ENCODE assay signal across 9 mouse cellular contexts in the genomic region with DNA sequence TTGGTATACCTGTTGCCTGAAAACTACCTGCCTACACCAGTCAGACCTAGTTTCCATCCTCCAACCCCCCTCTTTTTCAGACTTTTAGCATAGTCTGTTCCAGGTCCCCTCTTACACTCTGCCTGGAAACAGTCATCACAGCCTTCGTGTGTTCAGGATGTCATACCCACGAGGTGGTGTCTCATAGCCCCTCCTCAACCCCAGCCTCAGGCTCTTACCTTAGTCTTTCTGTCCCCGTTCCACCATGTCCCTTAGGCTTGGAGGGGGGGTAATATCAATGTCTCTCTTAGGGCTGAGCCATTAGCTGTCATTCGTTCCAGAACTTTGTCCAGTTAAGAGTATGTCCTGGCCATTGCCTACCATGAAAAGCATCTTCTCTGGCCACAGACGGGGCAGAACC. TPM values are rescaled to one million over a fixed set of nuclear protein-coding genes. Genes with fewer than 3 reads are reported as not detected.
DNase-seq lines count a peak whose midpoint lies in the region; ATAC-seq and TF ChIP-seq lines count a peak whose summit lies in the region.
"Had no signal": no experiment of that assay in that cellular context is flagged by ENCODE, and none has a peak within 500 bp of the region (broad histone marks: within the 10 kb centered on the region; RNA-seq: fewer than 3 reads in every experiment).

No protein-coding gene starts in this region.

- H3K36me3 ChIP-seq in intestine, embryonic 15.5 days: no peaks in the 10 kb centered on the region
- H3K36me3 ChIP-seq in intestine, embryonic 16.5 days (ENCODE audit: control insufficient read depth, insufficient read depth, low read length): no peaks in the 10 kb centered on the region
- no peaks in the 10 kb centered on the region for H3K36me3 ChIP-seq in embryonic facial prominence, embryonic 14.5 days (ENCODE audit: control insufficient read depth, insufficient read depth, low read length)
- no peaks in the 10 kb centered on the region for H3K36me3 ChIP-seq in hindbrain, embryonic 16.5 days (ENCODE audit: control insufficient read depth, insufficient read depth, low read length)
- H3K36me3 ChIP-seq in neural tube, embryonic 12.5 days: no peaks in the 10 kb centered on the region
- no peaks in the 10 kb centered on the region for H3K36me3 ChIP-seq in thymus, adult 2 months (ENCODE audit: control insufficient read depth, insufficient read depth, low read length)
- H3K36me3 ChIP-seq: heart, embryonic 13.5 days had no signal

- H3K9me3 ChIP-seq in intestine, embryonic 15.5 days: no peaks in the 10 kb centered on the region
- H3K9me3 ChIP-seq in intestine, embryonic 16.5 days (ENCODE audit: control insufficient read depth, low read length): no peaks in the 10 kb centered on the region
- H3K9me3 ChIP-seq in embryonic facial prominence, embryonic 14.5 days (ENCODE audit: control insufficient read depth, low read length): peaks cover 3% of the 10 kb centered on the region; the same call in 1 of the 2 replicates
- peaks cover 2% of the 10 kb centered on the region; the same call in 1 of the 2 replicates for H3K9me3 ChIP-seq in hindbrain, embryonic 16.5 days (ENCODE audit: control insufficient read depth, low read length)
- H3K9me3 ChIP-seq in neural tube, embryonic 12.5 days: no peaks in the 10 kb centered on the region; the same call in 1 of the 2 replicates

- 31% methylated on average over 5 of the region's 5 CpGs for WGBS in intestine, embryonic 15.5 days
- WGBS in intestine, embryonic 16.5 days: 26% methylated on average over 5 of the region's 5 CpGs
- WGBS in embryonic facial prominence, embryonic 14.5 days: 25% methylated on average over 5 of the region's 5 CpGs
- WGBS in hindbrain, embryonic 16.5 days: 32% methylated on average over 5 of the region's 5 CpGs
- 33% methylated on average over 5 of the region's 5 CpGs for WGBS in neural tube, embryonic 12.5 days
- 23% methylated on average over 5 of the region's 5 CpGs for WGBS in thymus, adult 2 months

- no peak overlapping the region for H3K27ac ChIP-seq in intestine, embryonic 15.5 days
- no peak overlapping the region for H3K27ac ChIP-seq in intestine, embryonic 16.5 days (ENCODE audit: low read length)
- no peak overlapping the region for H3K27ac ChIP-seq in embryonic facial prominence, embryonic 14.5 days (replicated peaks; ENCODE audit: low read depth, low read length)
- no peak overlapping the region for H3K27ac ChIP-seq in hindbrain, embryonic 16.5 days (ENCODE audit: low read depth, low read length)
- H3K27ac ChIP-seq in neural tube, embryonic 12.5 days: no peak overlapping the region
- H3K27ac ChIP-seq in thymus, adult 2 months (ENCODE audit: control insufficient read depth, insufficient read depth, low read length): no peak overlapping the region
- H3K27ac ChIP-seq: heart, embryonic 13.5 days had no signal

- ATAC-seq in intestine, embryonic 15.5 days: peak; percentile 27; the same call in 1 of the 2 replicates
- ATAC-seq in intestine, embryonic 16.5 days: no peak
- peak; percentile 15; the same call in 1 of the 2 replicates for ATAC-seq in embryonic facial prominence, embryonic 14.5 days (ENCODE audit: low read depth)
- peak; percentile 6; the same call in 1 of the 2 replicates for ATAC-seq in hindbrain, embryonic 16.5 days
- ATAC-seq in neural tube, embryonic 12.5 days (ENCODE audit: low FRiP score, low read depth): peak; percentile 13

- DNase-seq in embryonic facial prominence, embryonic 14.5 days (ENCODE audit: low spot score): no peak
- DNase-seq in thymus, adult 2 months: no peak
- DNase-seq in layer of hippocampus, postnatal 25 days (ENCODE audit: extremely low spot score in 1 of 2, low spot score in 1 of 2): no peak
- DNase-seq in urinary bladder, postnatal 4 days (ENCODE audit: low spot score in 2 of 2): no peak

- peaks cover 6% of the 10 kb centered on the region; the same call in 1 of the 2 replicates for H3K4me1 ChIP-seq in intestine, embryonic 15.5 days (replicated peaks)
- H3K4me1 ChIP-seq in intestine, embryonic 16.5 days (ENCODE audit: control insufficient read depth, insufficient read depth, low read length): peaks cover 4% of the 10 kb centered on the region; the same call in 1 of the 2 replicates
- H3K4me1 ChIP-seq in embryonic facial prominence, embryonic 14.5 days (ENCODE audit: control insufficient read depth, insufficient read depth, low read length): no peaks in the 10 kb centered on the region
- H3K4me1 ChIP-seq in hindbrain, embryonic 16.5 days (ENCODE audit: control insufficient read depth, insufficient read depth, low read depth, low read length): peaks cover 2% of the 10 kb centered on the region; the same call in 1 of the 2 replicates
- no peaks in the 10 kb centered on the region for H3K4me1 ChIP-seq in neural tube, embryonic 12.5 days
- peaks cover 19% of the 10 kb centered on the region for H3K4me1 ChIP-seq in thymus, adult 2 months (replicated peaks; ENCODE audit: control insufficient read depth, insufficient read depth, low read length)

- TF ChIP-seq POLR2A in thymus, adult 2 months (IDR thresholded peaks at IDR 0.05; ENCODE audit: control insufficient read depth, extremely low read depth, insufficient read depth, low read length, poor library complexity): no peak

- H3K27me3 ChIP-seq in intestine, embryonic 15.5 days (replicated peaks): no peaks in the 10 kb centered on the region
- H3K27me3 ChIP-seq in intestine, embryonic 16.5 days (replicated peaks; ENCODE audit: control insufficient read depth, insufficient read depth, low read length): no peaks in the 10 kb centered on the region
- no peaks in the 10 kb centered on the region for H3K27me3 ChIP-seq in embryonic facial prominence, embryonic 14.5 days (replicated peaks; ENCODE audit: control insufficient read depth, insufficient read depth, low read length)
- H3K27me3 ChIP-seq in hindbrain, embryonic 16.5 days (replicated peaks; ENCODE audit: control insufficient read depth, insufficient read depth, low read length): no peaks in the 10 kb centered on the region
- no peaks in the 10 kb centered on the region for H3K27me3 ChIP-seq in neural tube, embryonic 12.5 days (replicated peaks)
- H3K27me3 ChIP-seq in thymus, adult 2 months (ENCODE audit: control insufficient read depth, insufficient read depth, low read length): no peaks in the 10 kb centered on the region

- no peak for TF ChIP-seq CTCF in thymus, adult 2 months (IDR thresholded peaks at IDR 0.05; ENCODE audit: borderline replicate concordance, control insufficient read depth, extremely low read depth, insufficient read depth, low read length, poor library complexity)

- no peak overlapping the region for H3K4me3 ChIP-seq in intestine, embryonic 15.5 days (replicated peaks)
- no peak overlapping the region for H3K4me3 ChIP-seq in intestine, embryonic 16.5 days (ENCODE audit: low read length)
- H3K4me3 ChIP-seq in embryonic facial prominence, embryonic 14.5 days (ENCODE audit: low read depth, low read length): no peak overlapping the region
- H3K4me3 ChIP-seq in hindbrain, embryonic 16.5 days (ENCODE audit: low read length): no peak overlapping the region
- 0 out of 2 replicates have a peak overlapping the region, but pooled peaks have one; percentile 8 for H3K4me3 ChIP-seq in neural tube, embryonic 12.5 days
- H3K4me3 ChIP-seq in thymus, adult 2 months (ENCODE audit: control insufficient read depth, insufficient read depth, low read length): no peak overlapping the region

- H3K9ac ChIP-seq in intestine, embryonic 15.5 days: no peak overlapping the region
- no peak overlapping the region for H3K9ac ChIP-seq in intestine, embryonic 16.5 days (ENCODE audit: low read depth, low read length)
- H3K9ac ChIP-seq in embryonic facial prominence, embryonic 14.5 days (ENCODE audit: low read depth, low read length): no peak overlapping the region
- H3K9ac ChIP-seq in hindbrain, embryonic 16.5 days (ENCODE audit: low read depth, low read length): no peak overlapping the region
- H3K9ac ChIP-seq in neural tube, embryonic 12.5 days: no peak overlapping the region

- H3K4me2 ChIP-seq in intestine, embryonic 15.5 days (replicated peaks): 0 out of 2 replicates have a peak overlapping the region, but pooled peaks have one; percentile 52
- no peak overlapping the region for H3K4me2 ChIP-seq in intestine, embryonic 16.5 days (ENCODE audit: low read depth, low read length)
- H3K4me2 ChIP-seq in embryonic facial prominence, embryonic 14.5 days (ENCODE audit: low read depth, low read length): 0 out of 2 replicates have a peak overlapping the region, but pooled peaks have one; percentile 29
- no peak overlapping the region; the same call in 1 of the 2 replicates for H3K4me2 ChIP-seq in hindbrain, embryonic 16.5 days (ENCODE audit: low read length)
- peak overlapping the region; percentile 46; the same call in 1 of the 2 replicates for H3K4me2 ChIP-seq in neural tube, embryonic 12.5 days (replicated peaks)

RNA-seq across cellular contexts. Expression of gene H2-Oa, which starts 9.0 kb away (rescaled TPM):
- 0.66 and 0.85 TPM in 2 replicates for polyA plus RNA-seq in intestine, embryonic 15.5 days (2015; fragmentation: Nextera tagmentation; extraction: Ambion mirVana)
- 0.62 and 0.95 TPM in 2 replicates for polyA plus RNA-seq in intestine, embryonic 16.5 days (2015; fragmentation: Nextera tagmentation; extraction: Ambion mirVana)
- 0.36 and 0.76 TPM in 2 replicates for polyA plus RNA-seq in embryonic facial prominence, embryonic 14.5 days (2014; fragmentation: Nextera tagmentation; extraction: Ambion mirVana)
- 0.14 TPM in 1 of 2 replicates, not detected in the other for polyA plus RNA-seq in hindbrain, embryonic 16.5 days (2015; fragmentation: Nextera tagmentation; extraction: Ambion mirVana)
- 0.44 and 0.50 TPM in 2 replicates for polyA plus RNA-seq in neural tube, embryonic 12.5 days (2016; fragmentation: Nextera tagmentation; extraction: Ambion mirVana)
- polyA plus RNA-seq in thymus, adult 2 months (2012; rRNA removed): 122 and 154 TPM in 2 replicates
- total RNA-seq in layer of hippocampus, postnatal 25 days (2021): under 1 TPM; 0.42 to 0.45 TPM

RNA-seq across cellular contexts. Expression of gene H2-DMa, which starts 18.2 kb away (rescaled TPM):
- polyA plus RNA-seq in intestine, embryonic 15.5 days (2015; fragmentation: Nextera tagmentation; extraction: Ambion mirVana): 11.3 and 13.4 TPM in 2 replicates
- 13.4 and 15.3 TPM in 2 replicates for polyA plus RNA-seq in intestine, embryonic 16.5 days (2015; fragmentation: Nextera tagmentation; extraction: Ambion mirVana)
- polyA plus RNA-seq in embryonic facial prominence, embryonic 14.5 days (2014; fragmentation: Nextera tagmentation; extraction: Ambion mirVana): 13.6 and 14.9 TPM in 2 replicates
- 20.5 and 20.9 TPM in 2 replicates for polyA plus RNA-seq in hindbrain, embryonic 16.5 days (2015; fragmentation: Nextera tagmentation; extraction: Ambion mirVana)
- 12.3 and 15.0 TPM in 2 replicates for polyA plus RNA-seq in neural tube, embryonic 12.5 days (2016; fragmentation: Nextera tagmentation; extraction: Ambion mirVana)
- 141 and 177 TPM in 2 replicates for polyA plus RNA-seq in thymus, adult 2 months (2012; rRNA removed)
- total RNA-seq in layer of hippocampus, postnatal 25 days (2021): 10 to 100 TPM; 32.3 to 35.1 TPM

RNA-seq across cellular contexts. Expression of gene Brd2, which starts 21.2 kb away (rescaled TPM):
- 88.2 and 90.7 TPM in 2 replicates for polyA plus RNA-seq in intestine, embryonic 15.5 days (2015; fragmentation: Nextera tagmentation; extraction: Ambion mirVana)
- 72.3 and 73.0 TPM in 2 replicates for polyA plus RNA-seq in intestine, embryonic 16.5 days (2015; fragmentation: Nextera tagmentation; extraction: Ambion mirVana)
- polyA plus RNA-seq in embryonic facial prominence, embryonic 14.5 days (2014; fragmentation: Nextera tagmentation; extraction: Ambion mirVana): 103 and 105 TPM in 2 replicates
- polyA plus RNA-seq in hindbrain, embryonic 16.5 days (2015; fragmentation: Nextera tagmentation; extraction: Ambion mirVana): 98.5 and 123 TPM in 2 replicates
- 135 and 141 TPM in 2 replicates for polyA plus RNA-seq in neural tube, embryonic 12.5 days (2016; fragmentation: Nextera tagmentation; extraction: Ambion mirVana)
- 236 and 257 TPM in 2 replicates for polyA plus RNA-seq in thymus, adult 2 months (2012; rRNA removed)
- total RNA-seq in layer of hippocampus, postnatal 25 days (2021): 100 to 1,000 TPM; 196 to 216 TPM

RNA-seq across cellular contexts. Expression of gene H2-DMb2, which starts 41.9 kb away (rescaled TPM):
- 0.68 and 0.83 TPM in 2 replicates for polyA plus RNA-seq in intestine, embryonic 15.5 days (2015; fragmentation: Nextera tagmentation; extraction: Ambion mirVana)
- 0.87 and 0.99 TPM in 2 replicates for polyA plus RNA-seq in intestine, embryonic 16.5 days (2015; fragmentation: Nextera tagmentation; extraction: Ambion mirVana)
- polyA plus RNA-seq in embryonic facial prominence, embryonic 14.5 days (2014; fragmentation: Nextera tagmentation; extraction: Ambion mirVana): 0.22 and 0.39 TPM in 2 replicates
- 0.25 and 0.28 TPM in 2 replicates for polyA plus RNA-seq in hindbrain, embryonic 16.5 days (2015; fragmentation: Nextera tagmentation; extraction: Ambion mirVana)
- polyA plus RNA-seq in neural tube, embryonic 12.5 days (2016; fragmentation: Nextera tagmentation; extraction: Ambion mirVana): 0.17 and 0.23 TPM in 2 replicates
- polyA plus RNA-seq in thymus, adult 2 months (2012; rRNA removed): 119 and 123 TPM in 2 replicates
- under 1 TPM; 0.69 to 0.94 TPM for total RNA-seq in layer of hippocampus, postnatal 25 days (2021)

RNA-seq across cellular contexts. Expression of gene H2-DMb1, which starts 51.7 kb away (rescaled TPM):
- polyA plus RNA-seq in intestine, embryonic 15.5 days (2015; fragmentation: Nextera tagmentation; extraction: Ambion mirVana): 3.2 TPM in 2 replicates
- polyA plus RNA-seq in intestine, embryonic 16.5 days (2015; fragmentation: Nextera tagmentation; extraction: Ambion mirVana): 3.0 and 3.6 TPM in 2 replicates
- 2.8 and 4.3 TPM in 2 replicates for polyA plus RNA-seq in embryonic facial prominence, embryonic 14.5 days (2014; fragmentation: Nextera tagmentation; extraction: Ambion mirVana)
- polyA plus RNA-seq in hindbrain, embryonic 16.5 days (2015; fragmentation: Nextera tagmentation; extraction: Ambion mirVana): 0.68 and 1.5 TPM in 2 replicates
- 0.23 and 0.47 TPM in 2 replicates for polyA plus RNA-seq in neural tube, embryonic 12.5 days (2016; fragmentation: Nextera tagmentation; extraction: Ambion mirVana)
- 130 and 197 TPM in 2 replicates for polyA plus RNA-seq in thymus, adult 2 months (2012; rRNA removed)
- 1 to 10 TPM; 1.8 to 3.4 TPM for total RNA-seq in layer of hippocampus, postnatal 25 days (2021)

Comparison
In these comparisons a context has a peak if more than half of its experiments do, and no peak if none do; other contexts are left out.
1. H3K4me2 ChIP-seq: peak in intestine, embryonic 15.5 days (single experiment), embryonic facial prominence, embryonic 14.5 days (single experiment) and neural tube, embryonic 12.5 days (single experiment); none in intestine, embryonic 16.5 days (single experiment) and hindbrain, embryonic 16.5 days (single experiment).
2. RNA of gene H2-Oa, which starts 9.0 kb away (polyA plus RNA-seq): 122 to 154 TPM in thymus, adult 2 months; 0.62 to 0.95 TPM in intestine, embryonic 16.5 days, 0.66 to 0.85 TPM in intestine, embryonic 15.5 days, 0.44 to 0.50 TPM in neural tube, embryonic 12.5 days, 0.36 to 0.76 TPM in embryonic facial prominence, embryonic 14.5 days and 0.14 TPM in hindbrain, embryonic 16.5 days; every median in the first group is over 10 times any median in the second.